Mouse (Mus musculus) heart, embryonic 10.5 days (tissue): ENCODE results near the gene Vsig8. TPM values are rescaled to one million over a fixed set of nuclear protein-coding genes. Genes with fewer than 3 reads are reported as not detected.

Experiments used
- DNase-seq: peaks from one replicate; pipeline ENCODE4 v3.0.0-alpha.2; 2017; ENCODE audit warnings: low spot score
- H3K27ac ChIP-seq: fragments of 300-500 bp; sonication (generic); 2 replicates; pipeline ENCODE4 v1.5.1; 2016; ENCODE audit warnings: mild to moderate bottlenecking
- H3K27me3 ChIP-seq: fragments of 300-500 bp; sonication (generic); 2 replicates; pipeline ENCODE4 v1.6.1; 2016; ENCODE audit warnings: mild to moderate bottlenecking; ENCODE audit not compliant: poor library complexity, insufficient read depth, severe bottlenecking
- H3K36me3 ChIP-seq: fragments of 300-500 bp; sonication (generic); 2 replicates; pipeline ENCODE4 v1.6.1; 2016; ENCODE audit warnings: mild to moderate bottlenecking, moderate library complexity
- H3K4me1 ChIP-seq: fragments of 300-500 bp; sonication (generic); 2 replicates; pipeline ENCODE4 v1.6.1; 2016; ENCODE audit warnings: mild to moderate bottlenecking
- H3K4me3 ChIP-seq: fragments of 300-500 bp; sonication (generic); 2 replicates; pipeline ENCODE4 v1.5.1; 2016; ENCODE audit warnings: mild to moderate bottlenecking, moderate library complexity
- H3K9me3 ChIP-seq: fragments of 300-500 bp; sonication (generic); 2 replicates; pipeline ENCODE4 v1.6.1; 2016; ENCODE audit warnings: mild to moderate bottlenecking, moderate library complexity
- WGBS: fragments of 180-500 bp; shearing (Covaris S2); methylation state at CpG from one replicate; pipeline ENCODE4 v1.1.7; 2016; 5-methylcytosine and 5-hydroxymethylcytosine counted together
- polyA plus RNA-seq: library from polyadenylated mRNA; unstranded; fragments of >200 nt; fragmentation: Nextera tagmentation; extraction: Ambion mirVana; gene quantifications from 2 replicates; pipeline ENCODE4 v1.2.1, GENCODE M21; 2016

Gene Vsig8
- polyA plus RNA-seq, 1 experiment from 2014 or later: not detected

GRCm38 (mm10) chr1:172580116-172580515, 24.4 kb downstream of the Vsig8 start:
- 72% methylated on average over 6 of the region's 6 CpGs for WGBS
- Histone ChIP-seq H3K27ac (no peak overlapping the region), H3K4me3 (no peak overlapping the region), H3K9me3 (no peaks in the 10 kb centered on the region), H3K27me3 (peaks cover 30% of the 10 kb centered on the region), H3K36me3 (no peaks in the 10 kb centered on the region), H3K4me1 (no peaks in the 10 kb centered on the region)
- DNase-seq: no peak

DNA sequence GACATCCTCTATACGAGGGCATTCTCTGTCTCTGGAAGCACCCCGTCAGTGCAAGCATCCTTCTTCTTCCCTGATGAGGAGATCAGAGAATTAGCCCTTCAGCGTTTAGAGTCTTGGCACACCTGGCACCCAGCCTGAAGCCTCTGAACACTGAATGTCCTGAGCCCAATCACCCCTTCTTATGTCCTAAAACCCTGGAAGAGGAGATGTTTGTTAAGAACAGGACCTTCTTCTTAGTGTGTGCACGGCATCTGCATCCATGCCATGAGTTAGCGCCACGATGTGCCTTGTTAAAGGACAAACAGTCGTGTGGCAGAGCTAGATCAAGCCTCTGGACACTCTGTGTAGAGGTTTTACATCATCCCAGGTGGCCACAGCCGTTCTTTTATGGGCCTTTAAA, 26.7 kb downstream of the Vsig8 start:
- peak; percentile 59 for DNase-seq
- H3K4me3 ChIP-seq: no peak overlapping the region
- no peaks in the 10 kb centered on the region for H3K36me3 ChIP-seq
- H3K27ac ChIP-seq: no peak overlapping the region
- H3K9me3 ChIP-seq: no peaks in the 10 kb centered on the region
- peaks cover 42% of the 10 kb centered on the region for H3K27me3 ChIP-seq
- WGBS: 83% methylated on average over 8 of the region's 8 CpGs
- H3K4me1 ChIP-seq: peaks cover 15% of the 10 kb centered on the region; the same call in 1 of the 2 replicates

GRCm38 (mm10) chr1:172584271-172584670, 28.5 kb downstream of the Vsig8 start:
- Histone ChIP-seq H3K4me1 (peaks cover 15% of the 10 kb centered on the region; the same call in 1 of the 2 replicates), H3K27me3 (peaks cover 49% of the 10 kb centered on the region)
- WGBS: 82% methylated on average over 6 of the region's 6 CpGs

GRCm38 (mm10) chr1:172585026-172585425, 29.3 kb downstream of the Vsig8 start:
- no peak overlapping the region for H3K4me3 ChIP-seq
- peaks cover 51% of the 10 kb centered on the region for H3K27me3 ChIP-seq
- H3K4me1 ChIP-seq: peaks cover 15% of the 10 kb centered on the region; the same call in 1 of the 2 replicates
- no peak for DNase-seq
- no peak overlapping the region for H3K27ac ChIP-seq
- 46% methylated on average over 4 of the region's 4 CpGs for WGBS
- no peaks in the 10 kb centered on the region for H3K9me3 ChIP-seq
- H3K36me3 ChIP-seq: no peaks in the 10 kb centered on the region

More at GRCm38 (mm10) chr1:172584271-172584670, 28.5 kb downstream of the Vsig8 start:
- no peak for DNase-seq
- Histone ChIP-seq H3K4me3 (no peak overlapping the region), H3K27ac (no peak overlapping the region), H3K9me3 (no peaks in the 10 kb centered on the region), H3K36me3 (no peaks in the 10 kb centered on the region)

GRCm38 (mm10) chr1:172585612-172586567, 30.2 kb downstream of the Vsig8 start:
- peaks cover 15% of the 10 kb centered on the region; the same call in 1 of the 2 replicates for H3K4me1 ChIP-seq
- no peaks in the 10 kb centered on the region for H3K36me3 ChIP-seq
- H3K4me3 ChIP-seq: 0 out of 2 replicates have a peak overlapping the region, but pooled peaks have one; percentile 18
- 20% methylated on average over 26 of the region's 26 CpGs for WGBS
- H3K27me3 ChIP-seq: peaks cover 56% of the 10 kb centered on the region
- H3K9me3 ChIP-seq: no peaks in the 10 kb centered on the region
- H3K27ac ChIP-seq: no peak overlapping the region
- no peak for DNase-seq

- 77% methylated on average over 7 of the region's 7 CpGs for WGBS
- no peak for DNase-seq
- Histone ChIP-seq H3K4me3 (no peak within 1 kb of the TSS), H3K36me3 (no peaks in the 10 kb centered on the region), H3K4me1 (peaks cover 18% of the 10 kb centered on the region; the same call in 1 of the 2 replicates), H3K27me3 (peaks cover 31% of the 10 kb centered on the region), H3K9me3 (no peaks in the 10 kb centered on the region), H3K27ac (no peak within 1 kb of the TSS)
These were observed 34.6 kb downstream of the Vsig8 start, which contains the start of gene Slamf8 for GRCm38 (mm10) chr1:172590385-172590784. Slamf8 (minus strand) TSS chr1:172590568.

DNA sequence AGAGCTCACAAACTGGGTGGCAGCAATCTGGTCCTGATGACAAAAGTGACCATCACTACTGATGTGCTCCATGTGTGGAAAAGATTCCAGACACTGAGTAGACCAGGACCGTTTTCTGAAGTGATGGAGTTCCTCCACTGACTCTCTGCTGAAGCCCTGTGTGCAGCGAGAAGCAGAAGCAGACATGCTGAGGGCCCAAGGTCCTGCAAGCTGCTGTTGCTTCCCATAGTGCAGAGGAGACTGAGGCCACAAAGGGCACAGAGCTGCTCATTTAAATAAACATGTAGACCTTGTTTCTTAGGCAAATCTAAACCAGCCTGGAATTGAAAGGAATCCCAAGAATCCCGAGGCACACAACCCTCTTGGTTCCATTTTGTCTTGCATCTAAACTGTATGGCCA, 37.6 kb downstream of the Vsig8 start:
- H3K9me3 ChIP-seq: no peaks in the 10 kb centered on the region
- H3K36me3 ChIP-seq: no peaks in the 10 kb centered on the region
- peaks cover 7% of the 10 kb centered on the region; the same call in 1 of the 2 replicates for H3K27me3 ChIP-seq
- H3K4me1 ChIP-seq: 0 out of 2 replicates have a peak, but pooled peaks cover 3% of the 10 kb centered on the region
- no peak overlapping the region for H3K27ac ChIP-seq
- no peak overlapping the region for H3K4me3 ChIP-seq
- DNase-seq: peak; percentile 61
- WGBS: 71% methylated on average over 3 of the region's 3 CpGs

DNA sequence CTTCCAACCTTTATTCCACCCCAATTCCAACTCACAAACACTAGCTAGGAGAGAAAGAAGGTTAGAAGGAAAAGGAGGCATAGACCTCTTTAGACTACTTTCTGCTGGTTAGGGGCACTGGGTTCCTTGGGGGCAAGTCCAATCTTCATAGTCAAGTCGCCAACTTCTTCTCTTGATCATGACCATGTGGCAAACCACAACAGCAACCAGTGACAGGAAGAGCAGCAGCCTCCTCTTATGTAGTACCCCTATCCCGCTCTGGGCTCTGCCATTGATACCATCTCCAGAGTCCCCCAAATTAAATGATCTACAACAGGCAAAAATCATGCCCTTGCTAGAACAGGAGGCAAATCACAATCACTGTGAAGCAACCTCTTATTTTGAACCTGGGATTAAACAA, 38.2 kb downstream of the Vsig8 start:
- H3K4me3 ChIP-seq: no peak overlapping the region
- H3K27me3 ChIP-seq: peaks cover 7% of the 10 kb centered on the region; the same call in 1 of the 2 replicates
- no peaks in the 10 kb centered on the region for H3K9me3 ChIP-seq
- 73% methylated on average over 2 of the region's 2 CpGs for WGBS
- H3K36me3 ChIP-seq: no peaks in the 10 kb centered on the region
- no peak for DNase-seq
- no peak overlapping the region for H3K27ac ChIP-seq
- 0 out of 2 replicates have a peak, but pooled peaks cover 3% of the 10 kb centered on the region for H3K4me1 ChIP-seq

GRCm38 (mm10) chr1:172594495-172594894, 38.8 kb downstream of the Vsig8 start:
- DNase-seq: peak; percentile 78
- peaks cover 7% of the 10 kb centered on the region; the same call in 1 of the 2 replicates for H3K27me3 ChIP-seq
- H3K9me3 ChIP-seq: no peaks in the 10 kb centered on the region
- H3K4me1 ChIP-seq: 0 out of 2 replicates have a peak, but pooled peaks cover 3% of the 10 kb centered on the region
- no peak overlapping the region for H3K27ac ChIP-seq
- H3K4me3 ChIP-seq: no peak overlapping the region
- no peaks in the 10 kb centered on the region for H3K36me3 ChIP-seq

- H3K36me3 ChIP-seq: no peaks in the 10 kb centered on the region
- H3K4me3 ChIP-seq: no peak within 1 kb of the TSS
- WGBS: 42% methylated on average over 1 of the region's 1 CpGs
- DNase-seq: peak; percentile 53
- H3K9me3 ChIP-seq: no peaks in the 10 kb centered on the region
- H3K27ac ChIP-seq: no peak within 1 kb of the TSS
- H3K27me3 ChIP-seq: no peaks in the 10 kb centered on the region
- no peaks in the 10 kb centered on the region for H3K4me1 ChIP-seq
These were observed 46.6 kb downstream of the Vsig8 start, which contains the start of gene Fcrl6 for GRCm38 (mm10) chr1:172602326-172602725. Fcrl6 (minus strand) TSS chr1:172602551.

- H3K27me3 ChIP-seq: peaks cover 6% of the 10 kb centered on the region; the same call in 1 of the 2 replicates
- no peak overlapping the region for H3K4me3 ChIP-seq
- no peaks in the 10 kb centered on the region for H3K4me1 ChIP-seq
- H3K9me3 ChIP-seq: no peaks in the 10 kb centered on the region
- WGBS: 68% methylated on average over 10 of the region's 10 CpGs
- no peak overlapping the region for H3K27ac ChIP-seq
- H3K36me3 ChIP-seq: no peaks in the 10 kb centered on the region
- no peak for DNase-seq
These were observed 55.6 kb downstream of the Vsig8 start for GRCm38 (mm10) chr1:172611304-172611703.

DNA sequence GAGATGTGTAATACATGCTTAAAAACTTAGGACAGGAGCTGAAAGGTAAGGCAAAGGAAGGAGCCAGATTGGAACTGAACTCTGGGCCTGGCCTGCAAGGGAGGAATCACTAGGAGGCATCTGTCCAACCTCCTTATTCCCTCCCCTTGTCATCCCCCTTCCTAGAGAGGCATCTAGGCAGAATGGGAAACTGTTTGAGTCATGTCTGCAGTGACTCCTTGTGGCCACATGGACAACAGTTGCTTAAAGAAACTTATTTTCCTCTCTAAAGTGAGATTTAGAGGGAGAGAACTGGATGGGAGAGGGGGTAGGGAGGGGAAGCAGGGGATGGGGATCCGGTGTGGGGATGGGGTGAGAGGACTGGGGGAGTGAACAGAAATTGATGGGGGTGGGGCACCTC, 57.0 kb downstream of the Vsig8 start:
- Histone ChIP-seq H3K9me3 (no peaks in the 10 kb centered on the region), H3K27me3 (peaks cover 6% of the 10 kb centered on the region; the same call in 1 of the 2 replicates), H3K27ac (no peak overlapping the region), H3K4me1 (peaks cover 8% of the 10 kb centered on the region; the same call in 1 of the 2 replicates), H3K36me3 (no peaks in the 10 kb centered on the region), H3K4me3 (no peak overlapping the region)
- DNase-seq: no peak
- 52% methylated on average over 1 of the region's 1 CpGs for WGBS
